Mouse (Mus musculus) cerebellum, postnatal 36 days (tissue): ENCODE results near the gene Msantd1.

Experiments used
- DNase-seq, 2 experiments: peaks; one replicate each; pipeline ENCODE4 v3.0.0; 2021 to 2022; ENCODE audit warnings: mixed read lengths in 2 of 2

Msantd1 gene

DNA sequence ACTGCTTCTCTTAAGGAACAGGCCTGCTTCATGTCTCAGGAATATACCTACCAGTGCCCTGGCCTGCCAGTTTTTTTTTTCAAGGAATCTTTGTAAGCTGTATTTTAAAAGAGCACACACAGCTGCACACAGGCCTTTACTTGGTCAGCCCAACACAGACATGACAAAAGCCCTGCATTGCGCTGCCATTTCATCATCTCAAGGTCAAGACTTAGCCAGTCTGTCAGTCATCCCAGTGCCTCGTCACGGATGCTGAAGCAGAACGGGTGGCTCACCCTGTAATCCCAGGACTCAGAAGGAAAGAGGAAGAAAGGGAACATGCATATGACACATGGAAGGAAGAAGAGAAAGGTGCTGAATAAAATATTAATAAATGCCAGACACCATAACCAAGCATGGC lies 19.8 kb downstream of the Msantd1 start:
- no peak for DNase-seq

DNA sequence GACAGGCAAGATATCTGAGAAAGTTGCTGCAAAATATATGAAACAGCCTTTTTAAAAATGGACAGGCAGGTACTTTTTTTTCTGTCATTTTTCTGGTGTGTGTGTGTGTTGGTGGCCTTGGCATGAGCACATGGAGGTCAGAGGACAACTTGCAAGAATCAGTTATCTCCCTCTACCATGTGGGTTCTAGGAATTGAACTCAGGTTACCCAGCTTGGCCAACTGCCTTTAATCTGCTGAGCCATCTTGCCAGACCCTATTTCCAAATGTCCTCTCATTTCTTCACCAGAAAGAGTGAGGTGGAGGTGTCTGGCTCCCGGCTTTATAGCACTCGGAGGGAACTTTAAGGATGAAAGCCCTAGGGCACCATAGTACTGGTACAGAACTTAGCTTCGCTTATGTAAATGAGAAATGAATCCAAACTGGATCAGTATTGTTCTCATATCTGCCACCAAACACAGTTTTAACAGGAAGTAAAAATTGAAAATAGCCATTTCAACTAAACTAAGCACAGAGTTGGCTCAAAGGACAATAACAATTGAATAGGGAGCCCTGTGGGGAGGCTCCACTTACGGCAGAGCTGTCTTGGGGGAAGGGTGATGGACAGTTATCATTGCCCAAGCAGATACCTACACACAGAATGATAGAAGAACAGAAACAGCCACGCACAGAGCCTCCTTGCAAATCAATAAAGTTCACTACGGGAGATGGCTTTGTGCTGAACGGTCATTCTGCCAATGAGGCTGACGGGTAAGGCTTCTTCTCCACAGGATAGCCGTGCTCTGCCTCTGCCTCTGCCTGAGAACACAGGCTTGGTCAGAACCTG lies 22.6 kb downstream of the Msantd1 start:
- DNase-seq: no peak

DNA sequence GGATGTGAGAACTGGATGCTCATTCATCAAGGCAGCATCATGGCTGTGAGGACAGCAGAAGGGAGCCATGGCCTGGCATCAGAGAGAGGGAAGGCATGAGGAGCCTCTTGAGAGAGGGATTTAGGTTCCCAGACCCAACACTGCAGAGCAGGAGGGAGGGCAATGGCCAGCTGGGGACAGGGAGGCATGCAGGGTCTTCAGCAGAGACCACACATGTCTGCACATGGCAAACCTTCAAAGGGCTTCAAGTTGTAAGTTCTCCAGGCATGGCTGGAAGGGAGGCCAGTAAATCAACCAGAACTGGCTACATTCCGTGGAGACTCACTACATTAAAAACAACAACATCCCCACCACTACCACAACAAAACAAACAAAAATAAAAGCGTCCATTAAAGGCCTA lies 23.3 kb downstream of the Msantd1 start:
- no peak for DNase-seq

DNA sequence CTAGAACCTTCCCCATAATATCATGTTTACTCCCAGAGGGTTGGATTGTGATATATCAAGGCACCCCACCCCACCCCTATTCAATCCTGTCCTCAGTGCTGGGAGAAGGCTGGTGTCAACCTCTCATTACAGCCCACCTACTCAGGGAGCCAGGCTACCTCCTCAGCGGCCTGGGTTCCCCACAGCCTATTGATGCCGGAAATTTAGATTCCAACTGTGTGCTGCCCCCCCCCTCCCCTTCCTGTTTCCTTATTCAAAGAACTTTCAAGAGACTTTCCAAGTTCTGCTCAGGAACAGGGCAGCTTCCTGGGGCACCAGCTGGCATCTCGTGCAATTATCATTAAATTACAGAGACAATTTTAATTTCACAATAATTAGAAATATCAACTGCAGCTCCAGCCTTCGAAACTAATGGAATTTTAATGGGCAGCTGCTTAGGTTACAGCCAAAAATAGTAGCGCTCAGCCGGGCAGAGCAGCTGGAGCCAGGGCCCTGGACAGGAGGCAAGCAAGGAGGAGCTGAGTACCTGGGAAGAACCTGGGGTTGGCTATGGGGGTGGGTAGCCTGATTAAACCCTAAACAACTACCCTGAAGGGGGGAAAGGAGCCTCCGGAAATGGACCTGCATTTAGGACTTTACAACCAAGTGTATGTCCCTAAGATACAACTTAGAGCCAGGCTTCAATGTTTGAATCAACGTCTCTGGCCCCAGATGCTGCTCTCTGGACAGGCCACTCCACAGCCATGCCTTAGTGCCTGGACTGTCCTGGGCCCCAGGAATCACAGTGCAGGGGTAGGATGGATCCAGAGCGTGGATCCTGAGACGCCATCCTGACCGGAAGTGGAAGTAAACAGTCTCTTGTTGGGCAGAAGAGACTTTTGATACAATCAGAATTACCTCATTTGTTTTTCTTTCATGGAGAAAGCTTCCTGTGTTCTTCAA lies 24.0 kb downstream of the Msantd1 start:
- no peak for DNase-seq

DNA sequence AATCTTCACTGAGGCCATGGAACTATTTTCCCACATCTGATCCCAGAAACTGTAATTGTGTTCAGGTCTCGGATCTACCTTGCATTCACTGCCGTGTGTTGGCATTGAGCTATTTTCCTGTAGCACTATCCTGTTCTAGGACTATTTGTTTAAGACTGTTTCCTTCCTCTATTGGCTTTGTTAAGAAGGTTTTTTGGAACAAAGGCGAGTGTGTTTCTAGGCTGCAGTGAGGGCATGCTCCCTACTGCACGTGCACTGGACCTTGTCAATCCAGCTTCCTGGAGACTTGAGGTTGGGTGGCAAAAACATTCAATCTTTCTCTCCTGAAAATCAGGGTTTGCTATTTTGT lies 24.6 kb downstream of the Msantd1 start:
- no peak for DNase-seq

DNA sequence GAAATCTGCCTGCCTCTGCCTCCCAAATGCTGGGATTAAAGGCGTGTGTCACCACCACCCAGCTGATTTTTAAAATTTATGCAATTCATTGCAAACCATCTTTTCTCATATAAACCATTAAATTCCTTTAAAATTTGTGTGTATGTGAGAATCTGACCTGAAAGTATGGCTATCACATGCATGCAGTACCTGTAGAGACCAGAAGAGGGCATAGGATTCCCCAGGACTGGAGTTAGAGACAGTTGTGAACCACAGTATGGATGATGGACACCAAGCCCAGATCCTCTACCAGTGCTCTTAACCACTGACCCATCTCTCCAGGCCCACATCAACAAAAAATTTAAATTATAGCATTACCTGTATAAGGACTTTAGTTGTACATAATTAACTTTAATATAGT lies 25.6 kb downstream of the Msantd1 start:
- DNase-seq: no peak

DNA sequence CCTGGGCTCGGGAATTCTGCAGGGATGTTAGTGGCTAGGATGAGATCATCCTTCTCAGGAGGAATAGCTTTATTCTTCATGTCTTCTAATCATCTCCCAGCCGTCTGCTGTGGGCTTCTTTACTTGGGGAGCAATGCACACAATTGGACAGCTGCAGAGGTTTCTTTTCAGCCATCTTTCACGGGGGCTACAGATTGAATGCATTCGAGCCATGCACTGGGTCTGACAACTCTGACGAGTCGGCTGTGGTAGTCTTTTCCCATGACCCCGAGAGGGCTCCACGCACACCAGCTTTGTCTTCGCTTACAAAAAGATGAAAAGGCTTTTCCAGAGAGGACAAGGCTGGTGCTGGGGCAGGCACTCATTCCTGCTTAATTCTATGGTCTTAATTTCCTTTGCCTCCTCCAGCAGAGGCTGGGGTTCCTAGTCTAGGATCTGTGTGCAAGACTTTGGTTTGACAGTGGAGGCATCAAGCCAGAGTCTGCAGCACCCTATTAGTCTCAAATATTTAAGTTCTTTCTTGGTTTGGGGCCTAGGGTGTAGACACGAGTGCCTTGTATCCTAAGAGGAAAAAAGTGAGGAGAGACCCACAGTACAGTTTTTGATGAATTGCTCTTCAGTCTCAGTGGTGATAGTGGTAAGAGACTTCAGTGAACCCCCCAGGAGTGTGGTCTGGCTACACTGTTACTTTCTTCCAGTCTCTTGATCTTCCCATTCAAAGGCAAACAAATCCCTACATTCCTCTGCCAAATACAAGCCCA lies 34.1 kb downstream of the Msantd1 start:
- no peak for DNase-seq

DNA sequence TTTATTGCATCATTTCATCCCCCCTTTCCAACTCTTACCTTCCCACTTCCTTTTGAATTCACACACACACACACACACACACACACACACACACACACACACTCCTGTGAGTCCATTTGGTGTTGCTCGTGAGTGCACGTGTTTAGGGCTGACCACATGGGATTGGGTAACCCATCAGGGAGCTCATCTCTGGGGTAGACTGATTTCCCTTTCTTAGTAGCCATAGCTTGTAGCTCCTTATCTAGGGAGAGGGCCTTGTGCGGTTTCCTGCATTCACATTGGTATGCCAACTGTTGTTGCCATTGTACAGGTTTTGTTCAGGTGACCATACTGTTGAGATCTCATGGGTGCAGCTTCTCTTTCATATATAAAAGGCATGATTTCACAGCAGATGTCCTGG lies 35.6 kb downstream of the Msantd1 start:
- no peak for DNase-seq

DNA sequence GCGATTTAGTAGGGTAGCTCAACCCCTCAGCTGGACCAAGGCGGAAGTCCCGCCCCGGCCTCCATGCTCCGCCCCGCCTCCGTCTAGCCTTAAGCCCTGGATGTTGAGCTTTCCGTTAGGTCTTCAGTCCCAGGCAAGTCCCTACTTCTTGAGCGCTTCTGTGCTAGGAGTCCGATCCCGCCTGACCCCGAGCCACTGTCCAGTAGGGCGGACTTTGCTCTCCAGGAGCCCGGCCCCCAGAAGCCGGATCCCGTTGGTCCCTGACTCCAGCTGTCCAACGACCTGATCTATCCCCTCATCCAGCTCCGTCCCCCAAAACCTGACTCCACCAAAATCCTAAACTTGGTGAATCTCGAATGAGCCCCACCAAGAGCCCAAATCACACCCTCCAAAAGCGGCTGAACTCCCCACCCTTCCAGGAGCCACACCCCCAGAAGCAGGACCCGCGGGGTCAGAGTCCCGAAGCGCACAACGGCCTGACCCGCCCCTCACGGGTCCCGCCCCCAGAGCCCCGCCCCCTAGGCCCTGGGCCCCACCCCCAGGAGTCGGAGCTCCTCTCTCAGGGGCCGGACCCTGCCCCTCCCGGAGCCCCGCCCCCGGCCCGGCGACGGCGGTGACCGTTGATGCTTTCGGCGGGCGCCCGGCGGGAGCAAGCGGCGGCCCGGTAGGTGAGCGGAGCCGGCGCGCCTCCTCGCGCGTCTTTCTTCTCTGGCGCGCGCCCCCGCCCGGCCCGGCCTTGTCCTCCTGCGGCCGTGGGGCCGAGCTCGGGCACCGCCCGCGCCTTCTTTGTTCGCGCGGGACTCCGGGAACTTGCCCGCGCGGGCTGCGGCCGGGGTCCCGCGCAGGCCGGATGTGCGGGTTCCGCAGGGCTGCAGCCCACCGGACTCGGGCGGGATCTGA lies 41.3 kb downstream of the Msantd1 start, which contains the start of gene Rgs12:
Gene Rgs12 (plus strand): TSS at position 585 of the 900 bp plus-strand sequence.
- DNase-seq: peak; percentile 17 to 58

DNA sequence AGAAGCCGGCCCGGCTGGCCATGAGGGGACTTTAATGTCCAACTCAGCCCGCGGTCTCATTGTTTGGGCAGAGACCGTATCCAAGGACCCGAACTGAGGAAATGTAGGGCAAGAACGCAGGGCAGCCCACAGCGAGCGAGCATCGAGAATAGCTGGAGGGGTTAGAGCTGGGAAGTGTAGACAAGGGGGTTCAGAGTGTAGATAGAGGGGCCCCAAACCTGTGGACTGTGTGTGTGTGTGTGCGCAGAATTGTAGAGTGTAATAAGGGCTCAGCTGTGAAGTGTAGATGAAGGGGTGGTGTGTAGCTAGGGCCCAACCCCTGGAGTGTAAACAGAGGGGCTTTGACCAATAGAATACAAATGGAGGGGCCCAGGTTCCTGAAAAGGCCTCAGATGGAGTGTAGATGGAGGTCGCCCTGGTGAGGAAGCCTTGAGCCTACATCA lies 42.0 kb downstream of the Msantd1 start:
- no peak for DNase-seq

DNA sequence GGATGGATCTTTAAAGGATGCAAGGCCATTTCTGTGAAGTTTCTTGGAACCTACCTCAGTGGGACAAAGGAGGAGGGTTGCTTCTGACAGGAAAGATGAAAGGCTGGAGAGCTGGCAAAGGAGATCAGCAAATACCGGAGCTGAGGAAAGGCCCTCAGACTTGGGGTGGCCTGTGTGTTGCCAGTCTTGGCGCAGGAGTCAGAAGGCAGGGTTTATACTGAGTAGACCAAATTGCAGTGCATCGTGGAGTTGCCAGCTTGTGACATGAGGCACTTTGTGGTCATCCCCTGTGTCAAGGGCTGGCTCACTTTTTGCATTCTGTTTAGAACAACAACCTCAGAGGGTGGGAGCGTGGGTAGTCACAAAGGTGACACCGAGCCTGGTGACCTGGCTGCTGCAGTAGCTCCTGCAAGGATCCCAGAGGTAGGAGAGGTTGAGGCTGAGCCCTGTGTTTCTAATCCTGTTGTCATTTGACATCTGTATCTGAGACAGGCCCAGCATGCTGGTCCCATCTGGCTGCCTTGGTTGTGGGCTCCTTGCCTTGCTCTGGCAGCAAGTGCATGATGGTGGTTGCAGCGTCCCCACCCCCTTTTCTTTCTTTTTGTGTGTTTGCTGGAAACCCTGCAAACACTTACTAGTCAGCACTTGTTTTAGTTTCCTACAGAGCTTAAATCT lies 42.8 kb downstream of the Msantd1 start:
- DNase-seq: no peak

DNA sequence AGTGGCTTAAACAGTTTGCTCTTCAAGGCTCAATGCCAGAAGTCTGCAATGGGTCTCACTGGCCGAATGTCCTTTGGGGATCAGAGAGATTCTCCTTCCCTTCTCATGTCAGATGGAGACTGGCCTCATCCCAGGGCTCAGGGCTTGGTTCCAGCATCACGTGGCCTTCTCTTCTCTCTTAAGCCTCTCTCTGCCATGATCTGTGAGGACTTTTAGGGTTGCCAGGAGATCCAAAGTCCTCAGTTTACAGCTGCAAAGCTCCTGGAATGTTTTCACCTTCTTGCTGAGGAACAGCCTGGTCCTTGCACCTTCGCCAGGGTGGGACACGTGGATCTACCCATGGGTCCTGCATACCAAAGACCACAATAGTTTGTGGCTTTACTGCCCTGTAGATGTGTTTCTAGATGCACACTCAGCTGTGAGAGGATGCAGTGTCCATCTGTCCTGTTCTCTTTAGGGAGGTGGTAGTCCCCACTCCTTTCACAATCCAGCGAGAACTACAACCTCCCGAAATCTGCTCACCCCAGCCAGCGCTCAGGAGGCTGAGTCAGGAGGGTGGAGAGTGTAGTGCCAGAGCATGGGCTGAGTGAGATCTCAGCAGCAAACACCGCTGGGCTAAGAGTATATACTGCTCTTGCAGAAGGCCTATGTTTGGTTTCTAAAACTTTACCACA lies 43.5 kb downstream of the Msantd1 start:
- DNase-seq: no peak

DNA sequence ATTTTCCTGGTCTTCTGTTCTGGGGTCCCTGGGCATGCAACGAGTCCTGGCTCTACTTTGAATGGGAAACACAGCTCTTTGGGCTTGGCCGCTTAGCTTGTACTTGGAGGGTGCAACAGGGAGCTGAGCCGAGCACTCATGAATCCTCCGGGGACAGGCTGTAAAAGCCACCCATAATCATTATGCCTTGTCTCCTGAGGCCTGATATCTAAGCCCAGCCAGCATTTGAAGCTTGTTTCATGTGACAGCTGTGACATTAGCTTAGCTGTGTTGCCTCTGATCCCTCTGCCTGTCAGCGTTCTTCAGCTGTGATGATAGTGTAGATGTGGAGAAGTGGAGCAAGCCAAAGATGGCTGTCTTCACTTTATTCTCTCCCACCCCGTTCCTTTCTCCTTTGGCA lies 46.7 kb downstream of the Msantd1 start:
- no peak for DNase-seq

DNA sequence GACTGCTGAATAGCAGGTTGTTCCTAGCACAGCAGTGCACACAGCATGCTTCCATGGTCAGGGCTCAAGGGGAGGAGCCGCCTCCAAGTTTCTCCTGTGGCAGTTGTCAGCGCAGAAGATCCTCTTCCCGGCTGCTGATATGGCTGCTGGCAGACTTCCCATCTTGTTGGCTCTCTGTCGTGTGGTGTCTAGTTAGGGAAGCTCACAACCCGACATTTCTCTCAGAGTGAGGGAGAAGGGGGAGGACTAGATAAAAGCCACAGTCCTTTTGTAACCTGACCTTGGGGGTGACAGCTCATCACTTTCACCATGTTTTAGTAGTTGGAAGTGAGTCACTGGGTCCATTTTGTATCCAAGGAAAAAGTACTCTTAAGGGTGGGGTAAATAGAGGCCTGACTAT lies 47.8 kb downstream of the Msantd1 start:
- peak in 1 of 2 experiments; percentile 21 for DNase-seq

DNA sequence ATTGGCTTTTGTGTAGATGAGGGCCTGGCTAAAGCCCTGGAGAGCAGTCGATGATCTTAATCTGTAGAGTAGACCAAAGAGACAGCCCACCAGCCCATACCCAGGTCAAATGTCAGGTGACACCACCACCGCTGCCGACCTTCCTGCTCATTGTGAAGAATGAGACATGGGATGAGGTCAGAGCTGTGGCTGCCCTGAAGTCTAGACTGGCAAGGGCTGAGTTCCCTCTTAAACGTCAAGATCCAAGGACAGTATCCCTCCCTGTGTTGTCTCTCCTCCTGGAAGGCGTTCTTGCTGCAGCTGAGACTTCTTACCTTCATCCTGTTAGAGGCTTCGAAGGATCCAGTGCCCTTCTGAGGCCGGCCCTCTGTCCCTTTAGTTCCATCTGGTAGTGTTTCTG lies 48.3 kb downstream of the Msantd1 start:
- no peak for DNase-seq

DNA sequence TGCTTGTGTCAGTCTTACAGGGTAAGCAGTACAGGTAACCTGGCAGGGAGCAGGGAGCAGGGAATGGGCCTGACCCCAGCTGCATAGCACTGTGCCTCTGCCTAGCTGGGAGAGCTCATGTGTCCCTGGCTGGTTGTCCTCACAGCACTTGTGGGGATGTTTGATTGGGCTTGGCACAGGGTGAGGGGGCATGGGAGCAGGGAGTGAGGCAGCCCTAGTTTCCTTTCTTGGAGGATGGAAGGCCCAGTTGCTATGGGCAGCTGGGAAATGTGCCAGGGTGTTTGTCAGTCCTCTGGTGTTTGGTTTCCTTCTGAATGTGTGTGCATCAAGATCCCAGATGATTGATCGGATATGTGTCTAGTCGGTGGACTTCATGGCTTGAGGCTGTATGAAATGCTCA lies 49.2 kb downstream of the Msantd1 start:
- DNase-seq: no peak

DNA sequence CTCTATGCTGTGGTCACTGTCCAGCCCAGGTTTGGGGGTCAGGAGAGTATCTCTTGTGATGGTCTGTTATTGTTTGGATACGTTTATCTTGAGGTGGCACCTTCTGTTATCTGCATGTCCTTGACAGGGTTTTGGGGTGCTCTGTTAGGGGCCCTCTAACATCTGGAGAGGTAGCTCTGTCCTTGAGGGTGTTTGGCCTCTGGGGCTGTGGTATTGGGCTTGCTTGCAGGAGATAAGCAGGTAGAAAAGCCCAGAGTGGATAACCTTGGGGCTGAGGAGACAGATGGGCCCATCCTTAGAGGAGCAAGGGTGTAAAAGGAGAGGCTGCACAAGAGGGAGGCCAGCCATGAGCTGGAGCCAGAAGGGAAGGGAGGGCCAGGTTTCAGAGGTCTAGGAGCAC lies 52.2 kb downstream of the Msantd1 start:
- DNase-seq: no peak

DNA sequence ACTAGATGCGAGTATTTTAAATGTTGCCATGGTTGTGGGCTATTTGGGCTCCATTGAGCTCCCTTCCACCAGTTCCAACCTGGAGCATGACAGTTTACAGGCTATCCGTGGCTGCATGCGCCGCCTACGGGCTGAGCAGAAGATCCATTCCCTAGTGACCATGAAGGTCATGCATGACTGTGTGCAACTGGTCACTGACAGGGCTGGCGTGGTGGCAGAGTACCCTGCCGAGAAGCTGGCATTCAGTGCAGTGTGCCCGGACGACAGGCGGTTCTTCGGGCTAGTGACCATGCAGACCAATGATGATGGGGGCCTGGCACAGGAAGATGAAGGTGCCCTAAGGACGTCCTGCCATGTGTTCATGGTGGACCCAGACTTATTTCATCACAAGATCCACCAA lies 57.7 kb downstream of the Msantd1 start:
- no peak for DNase-seq

DNA sequence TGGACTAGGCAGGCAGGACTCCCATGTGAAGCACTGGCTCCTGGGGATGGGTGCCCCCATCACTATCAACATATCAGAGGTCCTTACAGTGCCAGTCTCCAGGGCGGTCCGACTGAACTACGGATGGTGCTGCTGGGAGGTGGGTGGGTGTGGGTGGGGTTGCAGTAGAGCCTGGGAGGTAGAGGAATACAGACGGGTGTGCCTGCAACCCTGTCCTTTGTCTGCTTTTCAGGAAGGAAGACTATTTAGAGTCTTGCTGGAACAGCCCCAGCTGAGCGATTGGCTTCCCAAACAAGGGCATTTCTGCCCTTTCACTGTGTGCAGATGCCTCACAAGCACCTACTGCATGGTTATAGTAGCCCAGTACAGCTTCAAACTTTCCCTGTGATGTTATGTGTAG lies 60.6 kb downstream of the Msantd1 start:
- no peak for DNase-seq

DNA sequence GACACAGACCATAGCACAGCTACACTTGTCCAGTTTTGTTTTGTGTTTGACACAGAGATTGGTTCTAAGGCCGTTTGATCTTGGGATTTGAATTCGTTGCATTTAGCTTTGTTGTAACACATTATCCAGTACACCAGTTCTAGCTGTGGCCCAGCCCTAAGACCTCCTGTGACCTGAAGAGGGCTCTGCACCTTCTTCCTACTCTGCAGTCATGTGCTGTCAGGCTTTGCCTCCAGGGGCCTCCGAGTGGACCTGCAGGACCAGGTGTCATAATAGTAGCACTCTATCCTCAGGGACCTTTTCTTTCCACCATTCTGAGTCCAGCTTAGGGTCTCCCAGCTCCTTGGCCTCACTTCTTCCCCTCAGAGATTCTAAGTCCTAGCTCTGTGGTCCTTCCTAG lies 64.7 kb downstream of the Msantd1 start:
- DNase-seq: no peak
